Comparison of ENCODE assay signal across 8 mouse cellular contexts in genomic region chr5:69556628-69557403, GRCm38 (mm10). TPM values are rescaled to one million over a fixed set of nuclear protein-coding genes. Genes with fewer than 3 reads are reported as not detected.
DNase-seq lines count a peak whose midpoint lies in the region; ATAC-seq and TF ChIP-seq lines count a peak whose summit lies in the region.

Gene Guf1, plus strand, starts transcription at chr5:69556923.

- no peaks in the 10 kb centered on the region; the same call in 1 of the 2 replicates for H3K4me1 ChIP-seq in bone marrow, adult 2 months (ENCODE audit: control insufficient read depth, insufficient read depth, low read length)
- 0 out of 2 replicates have a peak, but pooled peaks cover 3% of the 10 kb centered on the region for H3K4me1 ChIP-seq in embryonic facial prominence, embryonic 15.5 days
- H3K4me1 ChIP-seq in kidney, embryonic 14.5 days (ENCODE audit: control insufficient read depth, insufficient read depth, low read length): no peaks in the 10 kb centered on the region; the same call in 1 of the 2 replicates
- no peaks in the 10 kb centered on the region for H3K4me1 ChIP-seq in limb, embryonic 15.5 days

- no peaks in the 10 kb centered on the region for H3K9me3 ChIP-seq in embryonic facial prominence, embryonic 15.5 days (replicated peaks)
- H3K9me3 ChIP-seq in kidney, embryonic 14.5 days (ENCODE audit: control insufficient read depth, low read length): no peaks in the 10 kb centered on the region
- no peaks in the 10 kb centered on the region for H3K9me3 ChIP-seq in limb, embryonic 15.5 days

- under 1% methylated on average over 72 of the region's 72 CpGs for WGBS in bone marrow, adult 2 months
- WGBS in embryonic facial prominence, embryonic 15.5 days: under 1% methylated on average over 72 of the region's 72 CpGs
- 1% methylated on average over 62 of the region's 72 CpGs for WGBS in kidney, embryonic 14.5 days
- under 1% methylated on average over 72 of the region's 72 CpGs for WGBS in limb, embryonic 15.5 days

- H3K9ac ChIP-seq in embryonic facial prominence, embryonic 15.5 days: peak within 1 kb of the TSS; percentile 86
- H3K9ac ChIP-seq in kidney, embryonic 14.5 days (ENCODE audit: low read depth, low read length): peak within 1 kb of the TSS; percentile 92
- H3K9ac ChIP-seq in limb, embryonic 15.5 days: peak within 1 kb of the TSS; percentile 96

- peak; percentile 81; the same call in 1 of the 2 replicates for TF ChIP-seq POLR2A in bone marrow, adult 2 months (IDR thresholded peaks at IDR 0.05; ENCODE audit: borderline replicate concordance, control insufficient read depth, low read depth, low read length)

- ATAC-seq in embryonic facial prominence, embryonic 15.5 days (ENCODE audit: insufficient number of reproducible peaks, low FRiP score, low TSS enrichment, low read depth): peak; percentile 93
- ATAC-seq in kidney, embryonic 14.5 days (ENCODE audit: low FRiP score, low TSS enrichment): peak; percentile 95
- peak; percentile 84 for ATAC-seq in limb, embryonic 15.5 days (ENCODE audit: insufficient number of reproducible peaks, low FRiP score, low TSS enrichment, low read depth)

- no peaks in the 10 kb centered on the region for H3K27me3 ChIP-seq in embryonic facial prominence, embryonic 15.5 days
- no peaks in the 10 kb centered on the region for H3K27me3 ChIP-seq in kidney, embryonic 14.5 days (ENCODE audit: control insufficient read depth, insufficient read depth, low read length)
- no peaks in the 10 kb centered on the region for H3K27me3 ChIP-seq in limb, embryonic 15.5 days

- H3K27ac ChIP-seq in bone marrow, adult 2 months (ENCODE audit: control insufficient read depth, insufficient read depth, low read depth, low read length, poor library complexity): peak within 1 kb of the TSS; percentile 72
- H3K27ac ChIP-seq in embryonic facial prominence, embryonic 15.5 days (replicated peaks): peak within 1 kb of the TSS; percentile 80
- peak within 1 kb of the TSS; percentile 84; the same call in 1 of the 2 replicates for H3K27ac ChIP-seq in kidney, embryonic 14.5 days (ENCODE audit: low read depth, low read length)
- peak within 1 kb of the TSS; percentile 82 for H3K27ac ChIP-seq in limb, embryonic 15.5 days

- TF ChIP-seq CTCF in bone marrow, adult 2 months (IDR thresholded peaks at IDR 0.05; ENCODE audit: control insufficient read depth, insufficient read depth, low read length): 0 out of 2 replicates have a peak, but pooled peaks have one; percentile 19

- H3K4me2 ChIP-seq in embryonic facial prominence, embryonic 15.5 days (replicated peaks): peak within 1 kb of the TSS; percentile 48
- H3K4me2 ChIP-seq in kidney, embryonic 14.5 days (replicated peaks; ENCODE audit: low read depth, low read length): peak within 1 kb of the TSS; percentile 56
- peak within 1 kb of the TSS; percentile 53 for H3K4me2 ChIP-seq in limb, embryonic 15.5 days

- peaks cover 8% of the 10 kb centered on the region; the same call in 1 of the 2 replicates for H3K36me3 ChIP-seq in embryonic facial prominence, embryonic 15.5 days
- H3K36me3 ChIP-seq in kidney, embryonic 14.5 days (ENCODE audit: control insufficient read depth, insufficient read depth, low read length): peaks cover 16% of the 10 kb centered on the region
- peaks cover 12% of the 10 kb centered on the region for H3K36me3 ChIP-seq in limb, embryonic 15.5 days

- H3K4me3 ChIP-seq in bone marrow, adult 2 months (replicated peaks; ENCODE audit: control insufficient read depth, low read depth, low read length): peak within 1 kb of the TSS; percentile 98
- peak within 1 kb of the TSS; percentile 87 for H3K4me3 ChIP-seq in embryonic facial prominence, embryonic 15.5 days (replicated peaks)
- H3K4me3 ChIP-seq in kidney, embryonic 14.5 days (ENCODE audit: low read length): peak within 1 kb of the TSS; percentile 91
- H3K4me3 ChIP-seq in limb, embryonic 15.5 days: peak within 1 kb of the TSS; percentile 97

- DNase-seq in 416B (ENCODE audit: low read depth): peak; percentile 92
- DNase-seq in heart, adult 9 months (ENCODE audit: low spot score in 2 of 2): peak; percentile 93 to 95
- peak; percentile 83 to 94 for DNase-seq in monocyte, adult 2 months (ENCODE audit: low read depth in 1 of 2, low spot score in 2 of 2)
- DNase-seq in spleen, postnatal 36 days (ENCODE audit: low spot score in 2 of 2): peak; percentile 89 to 92

RNA-seq across cellular contexts. Expression of gene Guf1, which starts in this region (rescaled TPM):
- 10.4 and 13.1 TPM in 2 replicates for polyA plus RNA-seq in bone marrow, adult 2 months (2011; ENCODE audit: insufficient read depth, insufficient read length, low replicate concordance, missing spikeins)
- polyA plus RNA-seq in embryonic facial prominence, embryonic 15.5 days (2015; fragmentation: Nextera tagmentation; extraction: Ambion mirVana): 47.6 and 57.1 TPM in 2 replicates
- 53.6 and 63.7 TPM in 2 replicates for polyA plus RNA-seq in kidney, embryonic 14.5 days (2014; fragmentation: Nextera tagmentation; extraction: Ambion mirVana)
- polyA plus RNA-seq in limb, embryonic 15.5 days (2015; fragmentation: Nextera tagmentation; extraction: Ambion mirVana): 35.1 and 43.9 TPM in 2 replicates

Comparison
In these comparisons a context has a peak if more than half of its experiments do, and no peak if none do; other contexts are left out.
1. Peak in every context shown above with its lines: DNase-seq, ATAC-seq, H3K4me3 ChIP-seq and H3K27ac ChIP-seq.